Mouse (Mus musculus) ES-E14 (cell line): ENCODE data around the gene Pecr.
"Not testable (repeated sequence)": the region's sequence is repeated elsewhere in the genome, so short reads cannot be mapped to it uniquely, and the experiment has no call there.

ENCODE experiments used
- CHD2 ChIP-seq: IDR thresholded peaks from 2 replicates; pipeline ENCODE4 v1.6.1; 2014; ENCODE audit warnings: mild to moderate bottlenecking, low read depth, low read length, inconsistent platforms
- MAFK ChIP-seq: IDR thresholded peaks from 2 replicates; pipeline ENCODE4 v1.6.1; 2014; ENCODE audit warnings: mild to moderate bottlenecking, low read depth, low read length, inconsistent platforms; ENCODE audit not compliant: insufficient read depth
- ZNF384 ChIP-seq: IDR thresholded peaks from 2 replicates; pipeline ENCODE4 v1.6.1; 2012; ENCODE audit warnings: low read depth, low read length, inconsistent platforms

DNA sequence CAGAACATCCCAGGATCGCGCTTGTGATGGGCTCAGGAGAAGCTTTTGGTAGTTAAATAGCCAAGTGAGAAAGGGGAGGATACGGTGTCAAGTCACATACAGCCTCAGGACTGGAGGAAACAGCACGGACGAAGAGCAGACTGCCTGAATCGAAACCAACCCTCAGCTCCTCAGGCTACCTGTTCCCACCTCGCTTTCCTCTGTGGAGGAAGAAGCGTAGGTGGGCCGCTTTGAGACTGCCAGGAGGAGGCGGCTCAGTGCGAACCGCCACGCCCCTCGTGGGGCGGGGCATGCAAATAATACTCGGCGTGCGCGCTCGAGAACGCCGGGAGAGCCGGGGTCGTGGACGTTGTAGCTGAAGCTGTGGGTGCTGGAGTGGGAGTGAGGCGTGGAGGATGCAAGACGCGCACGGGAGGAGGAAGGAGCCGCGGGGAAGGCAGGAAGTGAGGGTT is 58.4 kb downstream of the Pecr start:
- not testable (repeated sequence) for TF ChIP-seq CHD2, MAFK, ZNF384
